Mouse (Mus musculus) forebrain, embryonic 12.5 days (tissue): ENCODE results near the gene CT030661.1. TPM values are rescaled to one million over a fixed set of nuclear protein-coding genes. Genes with fewer than 3 reads are reported as not detected.
"Not testable (repeated sequence)": the region's sequence is repeated elsewhere in the genome, so short reads cannot be mapped to it uniquely, and the experiment has no call there.

Source experiments
- ATAC-seq: fragments of 200-750 bp; cut with Nextera tagmentation; 2 replicates; pipeline ENCODE4 v1.8.0; 2017; ENCODE audit warnings: moderate TSS enrichment; ENCODE audit not compliant: low FRiP score
- H3K27ac ChIP-seq: fragments of 300-500 bp; sonication (generic); 2 replicates; pipeline ENCODE4 v1.5.1; 2016; ENCODE audit warnings: mild to moderate bottlenecking
- H3K27me3 ChIP-seq: fragments of 300-500 bp; sonication (generic); 2 replicates; pipeline ENCODE4 v1.6.1; 2016; ENCODE audit warnings: mild to moderate bottlenecking
- H3K36me3 ChIP-seq: fragments of 300-500 bp; sonication (generic); replicated peaks from 2 replicates; pipeline ENCODE4 v1.6.1; 2016; ENCODE audit warnings: mild to moderate bottlenecking
- H3K4me1 ChIP-seq: fragments of 300-500 bp; sonication (generic); 2 replicates; pipeline ENCODE4 v1.6.1; 2016
- H3K4me2 ChIP-seq: fragments of 300-500 bp; sonication (generic); 2 replicates; pipeline ENCODE4 v1.6.1; 2016; ENCODE audit warnings: mild to moderate bottlenecking, moderate library complexity
- H3K4me3 ChIP-seq: fragments of 300-500 bp; sonication (generic); replicated peaks from 2 replicates; pipeline ENCODE4 v1.5.1; 2016; ENCODE audit warnings: mild to moderate bottlenecking
- H3K9ac ChIP-seq: fragments of 300-500 bp; sonication (generic); 2 replicates; pipeline ENCODE4 v1.6.1; 2016; ENCODE audit warnings: mild to moderate bottlenecking
- H3K9me3 ChIP-seq: fragments of 300-500 bp; sonication (generic); 2 replicates; pipeline ENCODE4 v1.6.1; 2016
- WGBS: fragments of 180-500 bp; shearing (Covaris S2); methylation state at CpG from one replicate; pipeline ENCODE4 v1.1.7; 2016; 5-methylcytosine and 5-hydroxymethylcytosine counted together
- polyA plus RNA-seq: library from polyadenylated mRNA; unstranded; fragments of >200 nt; fragmentation: Nextera tagmentation; extraction: Ambion mirVana; gene quantifications from 2 replicates; pipeline ENCODE4 v1.2.1, GENCODE M21; 2016

Gene CT030661.1
- 11.7 and 12.0 TPM in 2 replicates for polyA plus RNA-seq

- H3K4me1 ChIP-seq, H3K27me3 ChIP-seq, H3K9me3 ChIP-seq, H3K36me3 ChIP-seq: not testable (repeated sequence)
- peak; percentile 99 for ATAC-seq
- Histone ChIP-seq H3K4me2 (peak within 1 kb of the TSS; percentile 50), H3K27ac (peak within 1 kb of the TSS; percentile 68), H3K4me3 (peak within 1 kb of the TSS; percentile 57), H3K9ac (peak within 1 kb of the TSS; percentile 65)
- under 1% methylated on average over 20 of the region's 20 CpGs for WGBS
Measured at GRCm38 (mm10) chr17:22314730-22315226, at the start of gene CT030661.1. CT030661.1 (minus strand) TSS chr17:22314837.

DNA sequence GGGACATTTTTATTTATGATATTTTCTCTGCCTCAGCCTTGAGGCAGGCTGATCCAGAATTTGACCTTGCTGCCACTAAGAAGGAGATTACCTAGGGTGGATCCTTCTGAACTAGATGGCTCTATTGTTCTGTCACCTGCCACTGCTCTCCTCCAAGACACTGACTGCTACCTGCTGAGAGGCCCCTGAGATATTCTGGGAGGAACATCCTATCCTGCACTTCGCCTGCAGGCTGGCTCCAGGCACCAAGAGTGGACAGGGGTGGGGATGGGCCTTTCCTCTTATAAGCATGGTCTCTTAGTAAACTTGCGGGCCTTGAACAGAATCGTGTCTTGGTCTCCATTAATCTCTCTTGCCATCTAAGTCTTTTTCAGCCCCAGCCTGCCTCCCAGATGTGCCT, 49.3 kb upstream of the CT030661.1 start:
- WGBS, result 95% methylated on average over 3 of the region's 3 CpGs
- no peak overlapping the region for H3K9ac ChIP-seq
- H3K4me1 ChIP-seq, result peaks cover 15% of the 10 kb centered on the region
- H3K36me3 ChIP-seq, result peaks cover 10% of the 10 kb centered on the region
- no peak overlapping the region for H3K4me2 ChIP-seq
- no peak overlapping the region for H3K27ac ChIP-seq
- peaks cover 17% of the 10 kb centered on the region for H3K9me3 ChIP-seq
- H3K4me3 ChIP-seq, result no peak overlapping the region
- H3K27me3 ChIP-seq, result no peaks in the 10 kb centered on the region
- no peak for ATAC-seq

DNA sequence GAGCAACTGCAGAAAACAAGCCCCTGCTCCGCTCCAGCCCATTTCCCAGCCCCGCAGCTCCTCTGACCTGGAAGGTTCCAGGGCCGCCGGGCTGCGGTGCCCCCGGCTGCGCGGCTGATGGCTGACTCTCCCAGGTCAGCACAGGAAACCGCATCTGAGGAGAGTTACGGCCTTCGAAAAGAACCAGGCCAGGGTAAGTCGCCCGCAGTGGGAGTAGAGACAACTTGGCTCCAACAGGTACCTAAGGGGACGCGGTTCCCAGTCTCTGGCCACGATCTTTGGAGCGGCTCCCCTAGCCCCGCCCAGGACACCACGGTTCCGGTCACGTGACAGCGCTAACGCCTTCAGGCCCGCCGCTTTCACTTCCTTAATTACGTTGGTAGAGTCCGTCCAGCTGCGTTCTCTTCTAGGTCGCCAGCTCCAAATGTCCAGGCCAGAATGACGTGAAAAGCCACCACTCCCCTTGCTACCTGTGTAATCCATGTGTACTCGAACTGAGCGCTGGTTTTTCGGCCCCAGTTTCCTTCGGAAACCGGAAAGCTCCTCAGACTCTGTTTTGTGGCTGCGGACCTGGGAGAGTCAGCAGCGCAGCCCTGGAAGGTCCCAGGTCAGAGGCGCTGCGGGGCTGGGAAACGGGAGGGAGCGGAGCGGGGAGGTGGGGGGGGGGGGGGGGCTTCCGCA, 46.6 kb upstream of the CT030661.1 start, which contains the start of the genes Zfp944 and Zfp758:
TSS of gene Zfp944 (minus strand) at position 300 of the 681 bp plus-strand sequence.
TSS of gene Zfp758 (plus strand) at position 353 of the 681 bp plus-strand sequence.
- WGBS, result under 1% methylated on average over 27 of the region's 43 CpGs
- not testable (repeated sequence) for H3K9me3 ChIP-seq, H3K27me3 ChIP-seq
- Histone ChIP-seq H3K36me3 (peaks cover 16% of the 10 kb centered on the region), H3K4me2 (peak within 1 kb of the TSS; percentile 63), H3K4me3 (peak within 1 kb of the TSS; percentile 57), H3K27ac (peak within 1 kb of the TSS; percentile 70), H3K4me1 (peaks cover 15% of the 10 kb centered on the region), H3K9ac (peak within 1 kb of the TSS; percentile 68)
- ATAC-seq, result peak; percentile 98

GRCm38 (mm10) chr17:22360572-22360971, 45.9 kb upstream of the CT030661.1 start:
- WGBS, result 27% methylated on average over 5 of the region's 5 CpGs
- peak overlapping the region; percentile 57 for H3K4me3 ChIP-seq
- peak overlapping the region; percentile 56 for H3K4me2 ChIP-seq
- peaks cover 19% of the 10 kb centered on the region for H3K36me3 ChIP-seq
- no peaks in the 10 kb centered on the region for H3K27me3 ChIP-seq
- ATAC-seq, result no peak
- H3K9ac ChIP-seq, result peak overlapping the region; percentile 47
- H3K9me3 ChIP-seq, result 0 out of 2 replicates have a peak, but pooled peaks cover 7% of the 10 kb centered on the region
- peaks cover 15% of the 10 kb centered on the region for H3K4me1 ChIP-seq
- H3K27ac ChIP-seq, result no peak overlapping the region

GRCm38 (mm10) chr17:22352794-22353193, 38.2 kb upstream of the CT030661.1 start:
- no peak for ATAC-seq
- Histone ChIP-seq H3K4me2 (no peak overlapping the region), H3K9ac (no peak overlapping the region), H3K9me3 (no peaks in the 10 kb centered on the region), H3K4me1 (no peaks in the 10 kb centered on the region), H3K27ac (no peak overlapping the region), H3K4me3 (no peak overlapping the region), H3K27me3 (no peaks in the 10 kb centered on the region), H3K36me3 (peaks cover 17% of the 10 kb centered on the region)

DNA sequence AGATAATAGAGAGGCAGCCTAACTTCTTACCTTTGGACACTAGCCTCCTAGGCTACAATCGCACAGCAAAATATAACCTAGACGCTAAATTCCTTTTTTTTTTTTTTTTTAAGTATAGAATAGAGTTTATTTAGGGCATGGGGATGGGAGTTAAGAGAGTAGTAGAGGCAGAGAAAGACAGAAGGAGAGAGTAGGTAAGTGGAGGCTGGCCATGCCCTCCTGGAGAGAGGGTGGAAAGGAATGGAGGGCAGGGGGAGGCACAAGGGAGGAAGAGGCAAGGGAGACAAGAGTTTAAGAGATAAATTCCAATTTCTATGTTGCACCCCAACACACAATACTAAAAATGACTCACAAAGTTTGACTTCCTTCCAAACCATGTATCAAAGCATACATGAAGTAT, 610 bp upstream of the CT030661.1 start:
- WGBS, result 23% methylated on average over 2 of the region's 2 CpGs
- peak overlapping the region; percentile 50 for H3K4me2 ChIP-seq
- H3K27me3 ChIP-seq, H3K27ac ChIP-seq, ATAC-seq, H3K4me1 ChIP-seq, H3K9me3 ChIP-seq, H3K36me3 ChIP-seq: not testable (repeated sequence)
- H3K9ac ChIP-seq, result peak overlapping the region; percentile 49; the same call in 1 of the 2 replicates
- H3K4me3 ChIP-seq, result peak overlapping the region; percentile 57

- H3K27me3 ChIP-seq, H3K36me3 ChIP-seq, H3K9me3 ChIP-seq, H3K4me1 ChIP-seq, H3K27ac ChIP-seq: not testable (repeated sequence)
- peak overlapping the region; percentile 50 for H3K4me2 ChIP-seq
- peak overlapping the region; percentile 65 for H3K9ac ChIP-seq
- H3K4me3 ChIP-seq, result peak overlapping the region; percentile 57
- ATAC-seq, result peak; percentile 75
- 0% methylated on average over 3 of the region's 3 CpGs for WGBS
Measured at GRCm38 (mm10) chr17:22314219-22314618, 418 bp downstream of the CT030661.1 start.

Other genes starting within 250 kb of the CT030661.1 start
- gene Zfp947, start 148.6 kb downstream of the CT030661.1 start, polyA plus RNA-seq, result 1.7 and 1.8 TPM in 2 replicates
- gene Zfp994, start 89.2 kb downstream of the CT030661.1 start, polyA plus RNA-seq, result 3.4 and 3.7 TPM in 2 replicates
- 17.0 TPM in 2 replicates for gene Zfp944, start 46.6 kb upstream of the CT030661.1 start, polyA plus RNA-seq
- 10.0 and 10.1 TPM in 2 replicates for gene Zfp758, start 46.6 kb upstream of the CT030661.1 start, polyA plus RNA-seq
- gene Zfp946, start 109.4 kb upstream of the CT030661.1 start, polyA plus RNA-seq, result 33.2 and 34.0 TPM in 2 replicates